Mouse (Mus musculus): ENCODE data around the gene Fgfrl1.
"Not testable (repeated sequence)": the region's sequence is repeated elsewhere in the genome, so short reads cannot be mapped to it uniquely, and the experiment has no call there.

Fgfrl1 gene

GRCm38 (mm10) chr5:108751258-108751657 lies 59.1 kb downstream of the Fgfrl1 start:
- not testable (repeated sequence) for DNase-seq (ENCODE audit: low read depth)

Measured in NIH3T3 (cell line).